Mouse (Mus musculus) hindbrain, postnatal 0 days (tissue): Measurements from ENCODE around the gene 3110082I17Rik. TPM values are rescaled to one million over a fixed set of nuclear protein-coding genes. Genes with fewer than 3 reads are reported as not detected.
A peak's percentile ranks its signal among the peaks of the same experiment; 100 is the strongest.
"Not testable (repeated sequence)": the region's sequence is repeated elsewhere in the genome, so short reads cannot be mapped to it uniquely, and the experiment has no call there.

ENCODE experiments used
- ATAC-seq: fragments of 200-750 bp; cut with Nextera tagmentation; 2 replicates; pipeline ENCODE4 v1.8.0; 2017; ENCODE audit warnings: mild to moderate bottlenecking, moderate TSS enrichment, moderate library complexity
- DNase-seq: peaks from one replicate; pipeline ENCODE4 v3.0.0-alpha.2; 2015; ENCODE audit warnings: low spot score
- H3K27ac ChIP-seq: fragments of 300-500 bp; sonication (generic); 2 replicates; pipeline ENCODE4 v1.5.1; 2014; ENCODE audit warnings: mild to moderate bottlenecking
- H3K27me3 ChIP-seq: fragments of 300-500 bp; sonication (generic); 2 replicates; pipeline ENCODE4 v1.6.1; 2014; ENCODE audit warnings: low read length, mixed read lengths; ENCODE audit not compliant: insufficient read depth
- H3K36me3 ChIP-seq: fragments of 300-500 bp; sonication (generic); 2 replicates; pipeline ENCODE4 v1.6.1; 2014; ENCODE audit warnings: low read length, mixed read lengths; ENCODE audit not compliant: insufficient read depth
- H3K4me1 ChIP-seq: fragments of 300-500 bp; sonication (generic); 2 replicates; pipeline ENCODE4 v1.6.1; 2014; ENCODE audit warnings: antibody characterized with exemption, low read length, mixed read lengths; ENCODE audit not compliant: insufficient read depth
- H3K4me2 ChIP-seq: fragments of 300-500 bp; sonication (generic); 2 replicates; pipeline ENCODE4 v1.6.1; 2014; ENCODE audit warnings: low read depth, mild to moderate bottlenecking, low read length, moderate library complexity, mixed read lengths
- H3K4me3 ChIP-seq: fragments of 300-500 bp; sonication (generic); 2 replicates; pipeline ENCODE4 v1.5.1; 2014; ENCODE audit warnings: low read length
- H3K9ac ChIP-seq: fragments of 300-500 bp; sonication (generic); replicated peaks from 2 replicates; pipeline ENCODE4 v1.6.1; 2014; ENCODE audit warnings: mild to moderate bottlenecking, low read length, moderate library complexity, mixed read lengths
- H3K9me3 ChIP-seq: fragments of 300-500 bp; sonication (generic); 2 replicates; pipeline ENCODE4 v1.6.1; 2016; ENCODE audit warnings: low read length, mixed read lengths
- CTCF ChIP-seq: IDR thresholded peaks from 2 replicates; pipeline ENCODE4 v1.5.1; 2016; ENCODE audit warnings: antibody characterized with exemption, control low read depth, low read depth
- WGBS: fragments of 180-500 bp; shearing (Covaris S2); extraction: QIAGEN DNeasy Blood & Tissue Kit; methylation state at CpG from one replicate; pipeline ENCODE4 v1.1.7; 2014; 5-methylcytosine and 5-hydroxymethylcytosine counted together
- polyA plus RNA-seq: library from polyadenylated mRNA; unstranded; fragments of >200 nt; fragmentation: Nextera tagmentation; extraction: Ambion mirVana; gene quantifications from 2 replicates; pipeline ENCODE4 v1.2.1, GENCODE M21; 2015
- total RNA-seq: library from RNA; depleted of rRNA; stranded (reverse); fragments of >200 nt; gene quantifications from 2 replicates; pipeline ENCODE4 v1.2.3, GENCODE M21; 2014

Gene 3110082I17Rik
- total and polyA plus RNA-seq, 2 experiments from 2014 or later = 12.8 to 17.1 TPM

DNA sequence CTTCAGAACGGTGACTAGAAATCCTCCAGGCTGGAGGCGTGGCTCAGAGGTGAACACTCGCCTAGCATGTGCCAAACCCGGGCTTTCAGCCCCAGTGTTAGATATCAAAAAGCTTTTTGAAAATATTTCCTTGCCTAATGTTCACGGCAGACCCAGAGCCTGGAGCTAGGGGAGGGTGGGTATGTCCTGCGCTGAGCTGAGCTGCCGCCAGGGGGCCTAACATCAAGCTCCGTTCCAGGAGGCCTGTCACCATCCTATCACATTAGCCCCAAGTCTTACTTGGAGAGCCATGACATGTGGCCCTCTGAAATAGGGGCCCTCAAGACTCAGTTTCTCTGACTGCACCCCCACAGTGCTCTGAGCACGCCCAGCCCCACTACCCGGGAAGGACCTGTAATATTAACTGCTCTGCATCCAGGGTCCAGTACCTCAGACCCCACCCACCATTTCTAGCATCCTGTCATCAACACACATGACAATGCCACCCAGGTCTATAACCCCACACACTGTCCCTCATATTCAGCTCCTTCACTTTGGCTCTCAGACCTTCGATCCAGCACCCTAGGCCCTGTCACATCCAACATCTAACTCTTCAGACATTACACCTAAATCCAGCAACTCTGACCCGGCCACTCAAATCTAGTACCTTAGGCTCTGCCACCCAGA is 116.2 kb downstream of the 3110082I17Rik start:
- TF ChIP-seq CTCF = peak; percentile 89
- peak; percentile 89 for DNase-seq
- peak; percentile 73 for ATAC-seq
- Histone ChIP-seq H3K4me2 (peak overlapping the region; percentile 82), H3K36me3 (peaks cover 28% of the 10 kb centered on the region), H3K4me3 (peak overlapping the region; percentile 89), H3K9me3 (no peaks in the 10 kb centered on the region), H3K27me3 (no peaks in the 10 kb centered on the region), H3K27ac (peak overlapping the region; percentile 81), H3K4me1 (peaks cover 5% of the 10 kb centered on the region), H3K9ac (peak overlapping the region; percentile 92)
- 6% methylated on average over 12 of the region's 12 CpGs for WGBS

DNA sequence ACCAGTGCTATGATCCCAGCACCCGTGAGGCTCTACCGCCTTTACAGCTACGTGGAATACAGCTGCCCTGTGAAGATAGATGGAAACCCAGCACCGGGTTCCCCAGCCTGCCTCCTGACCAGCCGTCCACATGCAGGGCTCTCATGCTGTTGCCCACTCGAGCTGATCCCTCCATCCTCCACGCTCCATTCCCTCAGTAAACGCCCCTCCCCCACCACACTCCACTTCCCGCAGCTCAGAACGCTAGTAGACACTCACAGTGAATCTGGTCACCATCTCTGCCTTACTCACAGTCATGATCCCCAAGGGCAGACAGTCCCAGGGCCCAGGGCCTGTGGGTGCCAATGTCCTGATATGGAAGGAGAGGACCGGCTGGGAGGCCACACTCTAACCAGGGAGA is 121.4 kb downstream of the 3110082I17Rik start:
- Histone ChIP-seq H3K4me3 (no peak overlapping the region), H3K4me1 (peaks cover 4% of the 10 kb centered on the region), H3K27ac (no peak overlapping the region), H3K4me2 (no peak overlapping the region), H3K9ac (no peak overlapping the region), H3K27me3 (no peaks in the 10 kb centered on the region), H3K9me3 (no peaks in the 10 kb centered on the region), H3K36me3 (peaks cover 51% of the 10 kb centered on the region)
- no peak for ATAC-seq
- no peak for TF ChIP-seq CTCF
- DNase-seq = no peak
- WGBS = 73% methylated on average over 11 of the region's 11 CpGs

DNA sequence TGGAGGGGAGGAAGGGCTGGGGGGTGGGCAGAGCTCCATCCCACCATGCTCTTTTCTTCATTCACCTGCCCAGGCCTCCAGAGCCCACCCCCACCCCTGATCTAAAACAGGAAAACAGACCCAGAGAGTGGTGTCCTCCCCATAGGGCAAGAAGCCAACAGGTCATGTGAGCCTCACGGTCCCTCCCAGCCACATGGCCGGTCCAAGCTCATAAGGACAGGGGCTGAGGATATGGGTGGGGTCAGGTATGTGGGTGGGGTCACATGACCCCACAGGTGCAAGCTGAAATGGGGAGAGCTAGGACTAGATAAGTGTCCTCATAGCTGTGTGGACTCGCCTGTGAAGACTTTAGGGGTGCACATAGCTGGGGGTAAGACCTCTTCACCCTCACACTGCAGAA is 121.9 kb downstream of the 3110082I17Rik start:
- no peak overlapping the region for H3K9ac ChIP-seq
- H3K4me1 ChIP-seq = no peaks in the 10 kb centered on the region
- H3K4me3 ChIP-seq = no peak overlapping the region
- H3K9me3 ChIP-seq = no peaks in the 10 kb centered on the region
- no peak for TF ChIP-seq CTCF
- no peak for DNase-seq
- no peaks in the 10 kb centered on the region for H3K27me3 ChIP-seq
- no peak for ATAC-seq
- no peak overlapping the region for H3K27ac ChIP-seq
- H3K4me2 ChIP-seq = no peak overlapping the region
- WGBS = 72% methylated on average over 3 of the region's 3 CpGs
- H3K36me3 ChIP-seq = peaks cover 51% of the 10 kb centered on the region

- Histone ChIP-seq H3K4me1 (no peaks in the 10 kb centered on the region), H3K4me2 (no peak overlapping the region), H3K36me3 (peaks cover 51% of the 10 kb centered on the region), H3K9ac (no peak overlapping the region), H3K27me3 (no peaks in the 10 kb centered on the region), H3K27ac (no peak overlapping the region), H3K4me3 (no peak overlapping the region), H3K9me3 (no peaks in the 10 kb centered on the region)
- no peak for TF ChIP-seq CTCF
- ATAC-seq (peak; percentile 67; the same call in 1 of the 2 replicates), DNase-seq (peak; percentile 15)
- 62% methylated on average over 13 of the region's 13 CpGs for WGBS
These were observed 122.4 kb downstream of the 3110082I17Rik start for GRCm38 (mm10) chr5:139337826-139338370.

DNA sequence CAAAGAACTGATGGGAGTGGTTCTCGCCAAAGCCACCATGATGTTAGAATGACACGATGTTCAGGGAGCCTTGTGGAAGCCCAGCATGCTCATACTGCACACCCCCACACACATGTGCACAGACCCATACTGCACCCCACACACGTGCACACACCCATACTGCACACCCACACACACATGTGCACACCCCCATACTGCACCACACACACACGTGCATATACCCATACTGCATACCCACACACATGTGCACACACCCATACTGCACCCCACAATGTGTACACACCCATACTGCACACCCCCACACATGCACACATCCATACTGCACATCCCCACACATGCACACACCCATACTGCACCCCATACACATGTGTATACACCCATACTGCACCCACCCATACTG is 124.7 kb downstream of the 3110082I17Rik start:
- no peaks in the 10 kb centered on the region for H3K4me1 ChIP-seq
- no peak for TF ChIP-seq CTCF
- no peak for ATAC-seq
- no peak overlapping the region for H3K4me3 ChIP-seq
- H3K27ac ChIP-seq = no peak overlapping the region
- 90% methylated on average over 4 of the region's 4 CpGs for WGBS
- H3K9me3 ChIP-seq = no peaks in the 10 kb centered on the region
- DNase-seq = no peak
- no peaks in the 10 kb centered on the region for H3K27me3 ChIP-seq
- H3K4me2 ChIP-seq = no peak overlapping the region
- H3K9ac ChIP-seq = no peak overlapping the region
- H3K36me3 ChIP-seq = peaks cover 37% of the 10 kb centered on the region

DNA sequence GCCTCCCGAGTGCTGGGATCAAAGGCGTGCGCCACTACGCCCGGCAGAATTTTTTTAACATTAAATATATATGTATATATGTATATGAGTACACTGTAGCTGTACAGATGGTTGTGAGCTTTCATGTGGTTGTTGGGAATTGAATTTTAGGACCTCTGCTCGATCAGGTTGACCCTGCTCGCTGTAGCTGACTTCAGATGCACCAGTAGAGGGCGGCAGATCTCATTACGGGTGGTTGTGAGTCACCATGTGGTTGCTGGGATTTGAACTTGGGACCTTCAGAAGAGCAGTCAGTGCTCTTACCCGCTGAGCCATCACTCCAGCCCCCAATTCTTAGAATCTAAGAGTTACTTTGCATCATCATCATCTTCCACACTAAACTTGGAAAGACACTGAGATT is 125.9 kb downstream of the 3110082I17Rik start:
- not testable (repeated sequence) for H3K27ac ChIP-seq, ATAC-seq, H3K27me3 ChIP-seq, H3K9me3 ChIP-seq, H3K4me2 ChIP-seq, DNase-seq, H3K9ac ChIP-seq, H3K4me1 ChIP-seq, H3K4me3 ChIP-seq
- H3K36me3 ChIP-seq = peaks cover 25% of the 10 kb centered on the region; the same call in 1 of the 2 replicates
- peak; percentile 25; the same call in 1 of the 2 replicates for TF ChIP-seq CTCF
- WGBS = 89% methylated on average over 10 of the region's 10 CpGs
